Mouse (Mus musculus): Measurements from ENCODE around the gene Agmat. TPM values are rescaled to one million over a fixed set of nuclear protein-coding genes. Genes with fewer than 3 reads are reported as not detected.

The Agmat gene
- polyA plus RNA-seq, 1 experiment from 2014 or later: not detected

DNA sequence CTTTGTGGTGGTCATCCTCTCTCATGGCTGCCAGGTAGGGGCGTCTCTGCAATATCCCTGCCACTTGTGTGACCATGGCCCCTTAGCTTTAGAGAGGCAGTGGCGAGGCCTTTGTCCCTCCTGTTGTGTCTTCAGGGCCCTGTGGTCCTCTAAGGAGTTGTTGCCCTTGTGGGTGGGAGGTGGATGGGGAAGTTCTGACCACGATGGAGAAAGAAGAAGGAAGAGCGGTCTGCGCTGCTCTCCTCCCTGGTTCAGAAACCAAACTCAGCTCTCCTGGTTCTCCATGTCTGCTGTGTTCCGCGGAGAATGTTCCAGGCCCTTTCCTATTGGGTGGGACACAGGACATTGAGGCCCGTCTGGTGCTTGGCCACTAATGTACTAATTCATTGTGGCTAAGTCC, 59.4 kb downstream of the Agmat start:
- Histone ChIP-seq H3K9ac (replicated peaks; ENCODE audit: low read length) (no peak overlapping the region), H3K4me3 (ENCODE audit: low read depth, low read length) (no peak overlapping the region), H3K36me3 (replicated peaks; ENCODE audit: control insufficient read depth, insufficient read depth, low read depth, low read length) (no peaks in the 10 kb centered on the region; the same call in 1 of the 2 replicates), H3K4me2 (ENCODE audit: low read depth, low read length) (no peak overlapping the region), H3K27me3 (ENCODE audit: control insufficient read depth, insufficient read depth, low read length) (no peaks in the 10 kb centered on the region), H3K27ac (replicated peaks; ENCODE audit: low read depth, low read length) (no peak overlapping the region), H3K9me3 (replicated peaks; ENCODE audit: control insufficient read depth, low read length) (no peaks in the 10 kb centered on the region), H3K4me1 (ENCODE audit: control insufficient read depth, insufficient read depth, low read length) (no peaks in the 10 kb centered on the region)
- ATAC-seq (replicated peaks; ENCODE audit: insufficient number of reproducible peaks, low FRiP score, low TSS enrichment, low read depth) (no peak), DNase-seq (ENCODE audit: low spot score) (no peak)
- WGBS: 97% methylated on average over 8 of the region's 8 CpGs

Other genes starting within 250 kb of the Agmat start
- 11.0 and 13.7 TPM in 2 replicates for gene Spen, start 208.1 kb upstream of the Agmat start, polyA plus RNA-seq (2014; fragmentation: Nextera tagmentation; extraction: Ambion mirVana)
- gene Fblim1, start 140.6 kb upstream of the Agmat start, polyA plus RNA-seq (2014; fragmentation: Nextera tagmentation; extraction: Ambion mirVana): 59.3 and 61.3 TPM in 2 replicates
- gene Tmem82, start 128.0 kb upstream of the Agmat start, polyA plus RNA-seq (2014; fragmentation: Nextera tagmentation; extraction: Ambion mirVana): 0.17 and 0.42 TPM in 2 replicates
- not detected in 2 replicates for gene Slc25a34, start 122.9 kb upstream of the Agmat start, polyA plus RNA-seq (2014; fragmentation: Nextera tagmentation; extraction: Ambion mirVana)
- 2.9 and 3.5 TPM in 2 replicates for gene Plekhm2, start 81.8 kb upstream of the Agmat start, polyA plus RNA-seq (2014; fragmentation: Nextera tagmentation; extraction: Ambion mirVana)
- 3.2 TPM in 1 of 2 replicates, not detected in the other for gene Rsc1a1, start 61.1 kb upstream of the Agmat start, polyA plus RNA-seq (2014; fragmentation: Nextera tagmentation; extraction: Ambion mirVana)
- gene Ddi2, start 23.3 kb upstream of the Agmat start, polyA plus RNA-seq (2014; fragmentation: Nextera tagmentation; extraction: Ambion mirVana): 17.9 and 19.8 TPM in 2 replicates
- 4.0 and 4.3 TPM in 2 replicates for gene Dnajc16, start 44.3 kb downstream of the Agmat start, polyA plus RNA-seq (2014; fragmentation: Nextera tagmentation; extraction: Ambion mirVana)
- gene Casp9, start 46.9 kb downstream of the Agmat start, polyA plus RNA-seq (2014; fragmentation: Nextera tagmentation; extraction: Ambion mirVana): 13.3 and 14.1 TPM in 2 replicates
- gene Cela2a, start 79.5 kb downstream of the Agmat start, polyA plus RNA-seq (2014; fragmentation: Nextera tagmentation; extraction: Ambion mirVana): not detected in 2 replicates
- not detected in 2 replicates for gene Ctrc, start 99.7 kb downstream of the Agmat start, polyA plus RNA-seq (2014; fragmentation: Nextera tagmentation; extraction: Ambion mirVana)
- 18.2 and 19.1 TPM in 2 replicates for gene Efhd2, start 128.2 kb downstream of the Agmat start, polyA plus RNA-seq (2014; fragmentation: Nextera tagmentation; extraction: Ambion mirVana)